Mouse (Mus musculus): ENCODE measurements around the gene Nectin3. TPM values are rescaled to one million over a fixed set of nuclear protein-coding genes. Genes with fewer than 3 reads are reported as not detected.

Gene Nectin3
- total and polyA plus RNA-seq, 3 experiments: not detected

- DNase-seq (ENCODE audit: low read depth, low spot score): no peak
- H3K9ac ChIP-seq (ENCODE audit: control insufficient read depth, low read depth, low read length, poor library complexity, severe bottlenecking): no peak overlapping the region
- TF ChIP-seq RAD21 (IDR thresholded peaks at IDR 0.05; ENCODE audit: low read depth, low read length): no peak
- no peak for TF ChIP-seq GATA1 (IDR thresholded peaks at IDR 0.05; ENCODE audit: low read depth, low read length)
- TF ChIP-seq BHLHE40 (IDR thresholded peaks at IDR 0.05; ENCODE audit: borderline replicate concordance, low read depth, low read length): no peak
- no peak for TF ChIP-seq JUND (IDR thresholded peaks at IDR 0.05; ENCODE audit: low read depth, low read length)
- no peak for TF ChIP-seq USF1 (IDR thresholded peaks at IDR 0.05; ENCODE audit: low read depth, low read length)
- TF ChIP-seq TBP (IDR thresholded peaks at IDR 0.05; ENCODE audit: low read depth, low read length): no peak
- TF ChIP-seq MYB (IDR thresholded peaks at IDR 0.05; ENCODE audit: low read depth, low read length): no peak
- no peak for TF ChIP-seq ZC3H11A (IDR thresholded peaks at IDR 0.05; ENCODE audit: low read depth, low read length)
- TF ChIP-seq MAFK (IDR thresholded peaks at IDR 0.05; ENCODE audit: borderline replicate concordance, low read depth, low read length): no peak
- no peak for TF ChIP-seq CTCF (IDR thresholded peaks at IDR 0.05 in 2 of 3, conservative IDR thresholded peaks at IDR 0.05 in 1 of 3; ENCODE audit: control insufficient read depth in 1 of 3, insufficient read depth in 1 of 3, low read depth in 2 of 3, low read length in 3 of 3, poor library complexity in 1 of 3, severe bottlenecking in 1 of 3)
- TF ChIP-seq MXI1 (IDR thresholded peaks at IDR 0.05; ENCODE audit: low read depth, low read length): no peak
- no peak for TF ChIP-seq GABPA (IDR thresholded peaks at IDR 0.05; ENCODE audit: low read depth, low read length)
- no peak for TF ChIP-seq CHD1 (IDR thresholded peaks at IDR 0.05; ENCODE audit: low read depth, low read length)
- TF ChIP-seq RCOR1 (IDR thresholded peaks at IDR 0.05; ENCODE audit: low read depth, low read length): no peak
- TF ChIP-seq CHD2 (IDR thresholded peaks at IDR 0.05; ENCODE audit: low read length): no peak
- TF ChIP-seq E2F4 (IDR thresholded peaks at IDR 0.05; ENCODE audit: borderline replicate concordance, low read depth, low read length): no peak
- no peak for TF ChIP-seq POLR2AphosphoS2 (IDR thresholded peaks at IDR 0.05; ENCODE audit: low read length)
- TF ChIP-seq ZMIZ1 (IDR thresholded peaks at IDR 0.05; ENCODE audit: low read depth, low read length): no peak
- H3K4me1 ChIP-seq (ENCODE audit: control insufficient read depth in 1 of 2, insufficient read depth in 2 of 2, low read length in 2 of 2): no peaks in the 10 kb centered on the region
- H3K36me3 ChIP-seq (ENCODE audit: control insufficient read depth in 1 of 2, insufficient read depth in 2 of 2, low read length in 2 of 2): no peaks in the 10 kb centered on the region
- H3K27me3 ChIP-seq (ENCODE audit: control insufficient read depth in 1 of 2, insufficient read depth in 2 of 2, low read length in 2 of 2): no peaks in the 10 kb centered on the region
- no peaks in the 10 kb centered on the region for H3K9me3 ChIP-seq (replicated peaks; ENCODE audit: insufficient read depth, low read length)
- no peaks in the 10 kb centered on the region for H3K79me2 ChIP-seq (ENCODE audit: control insufficient read depth, insufficient read depth, low read length, poor library complexity)
- H3K4me3 ChIP-seq (ENCODE audit: control insufficient read depth in 1 of 2, insufficient read depth in 1 of 2, low read depth in 2 of 2, low read length in 2 of 2): no peak overlapping the region
- no peak overlapping the region for H3K27ac ChIP-seq (ENCODE audit: control insufficient read depth, low read depth, low read length)
Observed at GRCm38 (mm10) chr16:46384279-46384678, 114.0 kb downstream of the Nectin3 start.

GRCm38 (mm10) chr16:46383344-46383743 lies 115.0 kb downstream of the Nectin3 start:
- Histone ChIP-seq H3K27ac (ENCODE audit: control insufficient read depth, low read depth, low read length) (no peak overlapping the region), H3K4me3 (ENCODE audit: control insufficient read depth in 1 of 2, insufficient read depth in 1 of 2, low read depth in 2 of 2, low read length in 2 of 2) (no peak overlapping the region), H3K79me2 (ENCODE audit: control insufficient read depth, insufficient read depth, low read length, poor library complexity) (no peaks in the 10 kb centered on the region), H3K9ac (ENCODE audit: control insufficient read depth, low read depth, low read length, poor library complexity, severe bottlenecking) (no peak overlapping the region), H3K9me3 (replicated peaks; ENCODE audit: insufficient read depth, low read length) (no peaks in the 10 kb centered on the region), H3K4me1 (ENCODE audit: control insufficient read depth in 1 of 2, insufficient read depth in 2 of 2, low read length in 2 of 2) (no peaks in the 10 kb centered on the region), H3K27me3 (ENCODE audit: control insufficient read depth in 1 of 2, insufficient read depth in 2 of 2, low read length in 2 of 2) (no peaks in the 10 kb centered on the region), H3K36me3 (ENCODE audit: control insufficient read depth in 1 of 2, insufficient read depth in 2 of 2, low read length in 2 of 2) (no peaks in the 10 kb centered on the region)
- DNase-seq (ENCODE audit: low read depth, low spot score): no peak
- no peak for TF ChIP-seq ETS1 (IDR thresholded peaks at IDR 0.05; ENCODE audit: low read depth, low read length)
- no peak for TF ChIP-seq ZKSCAN1 (IDR thresholded peaks at IDR 0.05; ENCODE audit: low read depth, low read length)
- no peak for TF ChIP-seq RAD21 (IDR thresholded peaks at IDR 0.05; ENCODE audit: low read depth, low read length)
